Mouse (Mus musculus) forebrain, embryonic 12.5 days (tissue): ENCODE results near the gene Pdzd2. TPM values are rescaled to one million over a fixed set of nuclear protein-coding genes. Genes with fewer than 3 reads are reported as not detected.

Experiments used
- ATAC-seq: fragments of 200-750 bp; cut with Nextera tagmentation; 2 replicates; pipeline ENCODE4 v1.8.0; 2017; ENCODE audit warnings: moderate TSS enrichment; ENCODE audit not compliant: low FRiP score
- H3K27ac ChIP-seq: fragments of 300-500 bp; sonication (generic); 2 replicates; pipeline ENCODE4 v1.5.1; 2016; ENCODE audit warnings: mild to moderate bottlenecking
- H3K27me3 ChIP-seq: fragments of 300-500 bp; sonication (generic); 2 replicates; pipeline ENCODE4 v1.6.1; 2016; ENCODE audit warnings: mild to moderate bottlenecking
- H3K36me3 ChIP-seq: fragments of 300-500 bp; sonication (generic); replicated peaks from 2 replicates; pipeline ENCODE4 v1.6.1; 2016; ENCODE audit warnings: mild to moderate bottlenecking
- H3K4me1 ChIP-seq: fragments of 300-500 bp; sonication (generic); 2 replicates; pipeline ENCODE4 v1.6.1; 2016
- H3K4me2 ChIP-seq: fragments of 300-500 bp; sonication (generic); 2 replicates; pipeline ENCODE4 v1.6.1; 2016; ENCODE audit warnings: mild to moderate bottlenecking, moderate library complexity
- H3K4me3 ChIP-seq: fragments of 300-500 bp; sonication (generic); replicated peaks from 2 replicates; pipeline ENCODE4 v1.5.1; 2016; ENCODE audit warnings: mild to moderate bottlenecking
- H3K9ac ChIP-seq: fragments of 300-500 bp; sonication (generic); 2 replicates; pipeline ENCODE4 v1.6.1; 2016; ENCODE audit warnings: mild to moderate bottlenecking
- H3K9me3 ChIP-seq: fragments of 300-500 bp; sonication (generic); 2 replicates; pipeline ENCODE4 v1.6.1; 2016
- WGBS: fragments of 180-500 bp; shearing (Covaris S2); methylation state at CpG from one replicate; pipeline ENCODE4 v1.1.7; 2016; 5-methylcytosine and 5-hydroxymethylcytosine counted together
- polyA plus RNA-seq: library from polyadenylated mRNA; unstranded; fragments of >200 nt; fragmentation: Nextera tagmentation; extraction: Ambion mirVana; gene quantifications from 2 replicates; pipeline ENCODE4 v1.2.1, GENCODE M21; 2016

Pdzd2 gene
- polyA plus RNA-seq, 1 experiment from 2014 or later = 7.3 TPM

GRCm38 (mm10) chr15:12721684-12722500 is 17.8 kb downstream of the Pdzd2 start:
- Histone ChIP-seq H3K36me3 (no peaks in the 10 kb centered on the region), H3K27ac (no peak overlapping the region), H3K4me2 (no peak overlapping the region), H3K9ac (no peak overlapping the region), H3K27me3 (no peaks in the 10 kb centered on the region), H3K4me3 (no peak overlapping the region), H3K4me1 (no peaks in the 10 kb centered on the region), H3K9me3 (no peaks in the 10 kb centered on the region)
- WGBS = 83% methylated on average over 6 of the region's 6 CpGs
- ATAC-seq = no peak

- Histone ChIP-seq H3K9me3 (no peaks in the 10 kb centered on the region), H3K4me1 (no peaks in the 10 kb centered on the region)
Measured at GRCm38 (mm10) chr15:12718819-12719218, 20.9 kb downstream of the Pdzd2 start.

GRCm38 (mm10) chr15:12717410-12717809 is 22.3 kb downstream of the Pdzd2 start:
- no peaks in the 10 kb centered on the region for H3K36me3 ChIP-seq
- H3K9ac ChIP-seq = no peak overlapping the region
- ATAC-seq = no peak
- no peaks in the 10 kb centered on the region for H3K27me3 ChIP-seq
- no peak overlapping the region for H3K27ac ChIP-seq
- 90% methylated on average over 3 of the region's 3 CpGs for WGBS
- H3K4me1 ChIP-seq = no peaks in the 10 kb centered on the region
- no peaks in the 10 kb centered on the region for H3K9me3 ChIP-seq
- no peak overlapping the region for H3K4me3 ChIP-seq
- H3K4me2 ChIP-seq = no peak overlapping the region

More at GRCm38 (mm10) chr15:12718819-12719218, 20.9 kb downstream of the Pdzd2 start:
- Histone ChIP-seq H3K27me3 (no peaks in the 10 kb centered on the region), H3K9ac (no peak overlapping the region), H3K4me3 (no peak overlapping the region), H3K27ac (no peak overlapping the region), H3K4me2 (no peak overlapping the region), H3K36me3 (no peaks in the 10 kb centered on the region)
- ATAC-seq = no peak
- WGBS = 85% methylated on average over 14 of the region's 14 CpGs

GRCm38 (mm10) chr15:12716881-12717280 is 22.8 kb downstream of the Pdzd2 start:
- H3K27ac ChIP-seq = no peak overlapping the region
- H3K27me3 ChIP-seq = no peaks in the 10 kb centered on the region
- H3K9ac ChIP-seq = no peak overlapping the region
- no peaks in the 10 kb centered on the region for H3K9me3 ChIP-seq
- no peaks in the 10 kb centered on the region for H3K36me3 ChIP-seq
- H3K4me2 ChIP-seq = no peak overlapping the region
- H3K4me3 ChIP-seq = no peak overlapping the region
- 88% methylated on average over 8 of the region's 8 CpGs for WGBS
- H3K4me1 ChIP-seq = no peaks in the 10 kb centered on the region
- ATAC-seq = no peak

GRCm38 (mm10) chr15:12714322-12714721 is 25.4 kb downstream of the Pdzd2 start:
- Histone ChIP-seq H3K36me3 (no peaks in the 10 kb centered on the region), H3K27ac (no peak overlapping the region), H3K9me3 (no peaks in the 10 kb centered on the region), H3K9ac (no peak overlapping the region), H3K27me3 (no peaks in the 10 kb centered on the region), H3K4me3 (no peak overlapping the region), H3K4me2 (no peak overlapping the region), H3K4me1 (no peaks in the 10 kb centered on the region)
- 87% methylated on average over 2 of the region's 2 CpGs for whole genome bisulfite sequencing
- no peak for ATAC-seq

- H3K4me3 ChIP-seq = no peak overlapping the region
- whole genome bisulfite sequencing = 81% methylated on average over 2 of the region's 2 CpGs
Measured at GRCm38 (mm10) chr15:12713216-12713615, 26.5 kb downstream of the Pdzd2 start.

GRCm38 (mm10) chr15:12710036-12710435 is 29.7 kb downstream of the Pdzd2 start:
- H3K4me2 ChIP-seq = no peak overlapping the region
- WGBS = 97% methylated on average over 3 of the region's 3 CpGs
- no peak overlapping the region for H3K4me3 ChIP-seq

More at GRCm38 (mm10) chr15:12713216-12713615, 26.5 kb downstream of the Pdzd2 start:
- H3K4me1 ChIP-seq = 0 out of 2 replicates have a peak, but pooled peaks cover 5% of the 10 kb centered on the region
- no peak overlapping the region for H3K27ac ChIP-seq
- H3K27me3 ChIP-seq = no peaks in the 10 kb centered on the region
- H3K9ac ChIP-seq = no peak overlapping the region
- H3K9me3 ChIP-seq = no peaks in the 10 kb centered on the region
- H3K4me2 ChIP-seq = no peak overlapping the region
- no peaks in the 10 kb centered on the region for H3K36me3 ChIP-seq
- no peak for ATAC-seq

GRCm38 (mm10) chr15:12708297-12708696 is 31.4 kb downstream of the Pdzd2 start:
- H3K9me3 ChIP-seq = no peaks in the 10 kb centered on the region
- no peak overlapping the region for H3K9ac ChIP-seq
- H3K4me3 ChIP-seq = no peak overlapping the region
- H3K36me3 ChIP-seq = no peaks in the 10 kb centered on the region
- WGBS = 0% methylated on average over 1 of the region's 1 CpGs
- no peak overlapping the region for H3K4me2 ChIP-seq
- no peak for ATAC-seq
- 0 out of 2 replicates have a peak, but pooled peaks cover 7% of the 10 kb centered on the region for H3K4me1 ChIP-seq
- H3K27me3 ChIP-seq = no peaks in the 10 kb centered on the region
- no peak overlapping the region for H3K27ac ChIP-seq

More at GRCm38 (mm10) chr15:12710036-12710435, 29.7 kb downstream of the Pdzd2 start:
- 0 out of 2 replicates have a peak, but pooled peaks cover 7% of the 10 kb centered on the region for H3K4me1 ChIP-seq
- no peak for ATAC-seq
- no peaks in the 10 kb centered on the region for H3K9me3 ChIP-seq
- no peak overlapping the region for H3K27ac ChIP-seq
- no peaks in the 10 kb centered on the region for H3K36me3 ChIP-seq
- H3K9ac ChIP-seq = no peak overlapping the region
- H3K27me3 ChIP-seq = no peaks in the 10 kb centered on the region

- ATAC-seq = no peak
- WGBS = 91% methylated on average over 3 of the region's 3 CpGs
- Histone ChIP-seq H3K4me3 (no peak overlapping the region), H3K9me3 (no peaks in the 10 kb centered on the region), H3K27ac (no peak overlapping the region), H3K27me3 (no peaks in the 10 kb centered on the region), H3K4me1 (0 out of 2 replicates have a peak, but pooled peaks cover 7% of the 10 kb centered on the region), H3K36me3 (no peaks in the 10 kb centered on the region), H3K9ac (no peak overlapping the region), H3K4me2 (no peak overlapping the region)
Measured at GRCm38 (mm10) chr15:12706902-12707301, 32.8 kb downstream of the Pdzd2 start.

- Histone ChIP-seq H3K4me1 (peaks cover 6% of the 10 kb centered on the region; the same call in 1 of the 2 replicates), H3K4me3 (no peak overlapping the region), H3K36me3 (no peaks in the 10 kb centered on the region), H3K27me3 (no peaks in the 10 kb centered on the region), H3K4me2 (no peak overlapping the region), H3K9me3 (no peaks in the 10 kb centered on the region), H3K27ac (no peak overlapping the region), H3K9ac (no peak overlapping the region)
- no peak for ATAC-seq
- 60% methylated on average over 9 of the region's 9 CpGs for WGBS
Measured at GRCm38 (mm10) chr15:12700367-12700766, 39.4 kb downstream of the Pdzd2 start.

- WGBS = 64% methylated on average over 7 of the region's 7 CpGs
- Histone ChIP-seq H3K4me1 (peaks cover 8% of the 10 kb centered on the region), H3K9me3 (no peaks in the 10 kb centered on the region), H3K36me3 (no peaks in the 10 kb centered on the region), H3K4me3 (no peak overlapping the region), H3K9ac (no peak overlapping the region), H3K4me2 (no peak overlapping the region), H3K27ac (no peak overlapping the region), H3K27me3 (no peaks in the 10 kb centered on the region)
- ATAC-seq = no peak
Measured at GRCm38 (mm10) chr15:12697741-12698140, 42.0 kb downstream of the Pdzd2 start.

- Histone ChIP-seq H3K9me3 (no peaks in the 10 kb centered on the region), H3K4me3 (no peak overlapping the region), H3K27me3 (no peaks in the 10 kb centered on the region), H3K4me1 (peaks cover 9% of the 10 kb centered on the region), H3K27ac (no peak overlapping the region), H3K4me2 (no peak overlapping the region), H3K36me3 (no peaks in the 10 kb centered on the region), H3K9ac (no peak overlapping the region)
- no peak for ATAC-seq
- 25% methylated on average over 8 of the region's 8 CpGs for WGBS
Measured at GRCm38 (mm10) chr15:12696889-12697288, 42.8 kb downstream of the Pdzd2 start.
